Mouse (Mus musculus): ENCODE data around the gene Srrm2.

Gene Srrm2

DNA sequence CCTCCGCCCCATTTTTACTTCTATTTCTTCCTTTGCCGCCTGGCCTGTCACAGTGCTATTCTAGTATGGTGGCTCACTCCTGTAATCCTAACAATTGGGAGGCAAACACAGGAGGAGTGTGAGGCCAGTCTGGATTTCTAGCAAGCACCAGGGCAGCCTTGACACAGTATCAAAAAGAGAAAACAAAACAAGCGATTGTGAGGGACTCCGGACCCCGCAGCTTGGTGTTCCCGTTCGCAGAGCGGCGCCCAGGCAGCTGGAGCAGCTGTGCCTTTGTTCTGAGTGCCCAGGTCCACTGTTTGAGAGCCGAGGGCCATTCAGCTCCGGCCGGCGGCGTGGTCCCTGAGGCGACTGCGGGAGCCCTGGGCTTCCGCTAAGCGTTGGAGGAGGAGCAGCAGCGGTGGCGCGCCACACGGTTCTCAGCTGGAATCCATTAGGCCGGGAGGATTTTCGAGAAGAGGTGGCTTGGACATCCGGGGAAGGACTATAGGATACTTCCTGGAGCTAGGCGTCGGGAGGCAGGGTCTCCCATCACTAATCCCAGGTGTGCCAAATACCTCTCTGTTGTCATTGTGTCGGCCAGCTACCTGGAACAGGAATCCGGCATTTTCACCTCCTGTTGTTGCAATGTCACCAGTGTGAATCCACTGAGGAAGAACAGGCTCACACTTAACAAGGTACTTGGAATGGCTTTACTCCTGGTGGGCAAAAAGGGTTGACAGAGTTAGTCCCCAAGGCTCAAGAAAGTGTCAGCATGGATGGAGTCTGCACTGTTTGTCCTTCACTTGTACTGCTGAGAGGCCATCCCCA lies at the start of gene Srrm2:
Gene Srrm2 (plus strand): TSS at position 264 of the 810 bp plus-strand sequence.
- no peak for DNase-seq

DNA sequence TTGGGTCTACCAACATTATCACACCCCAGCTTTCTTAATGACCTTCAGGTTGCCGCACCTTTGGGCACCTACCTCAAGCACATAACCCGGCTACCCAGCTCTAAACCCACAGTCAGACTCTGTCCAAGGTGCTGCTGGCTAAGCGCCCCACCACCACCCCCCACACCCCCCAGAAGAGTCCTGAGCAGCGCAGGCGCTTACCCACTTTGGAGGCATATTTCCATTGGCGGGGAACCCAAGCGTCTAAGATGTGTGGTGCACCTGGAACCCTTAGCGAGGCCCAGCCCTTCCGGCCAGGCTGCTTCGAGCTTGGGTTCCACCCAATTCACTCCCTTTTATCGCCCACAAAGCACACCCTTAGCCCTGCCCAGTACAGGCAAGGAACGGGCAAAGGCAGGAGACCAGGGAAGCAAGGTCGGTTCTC lies 49.7 kb upstream of the Srrm2 start, which contains the start of gene Paqr4:
Gene Paqr4 (minus strand): TSS at position 270 of the 424 bp plus-strand sequence.
- DNase-seq: peak; percentile 70

DNA sequence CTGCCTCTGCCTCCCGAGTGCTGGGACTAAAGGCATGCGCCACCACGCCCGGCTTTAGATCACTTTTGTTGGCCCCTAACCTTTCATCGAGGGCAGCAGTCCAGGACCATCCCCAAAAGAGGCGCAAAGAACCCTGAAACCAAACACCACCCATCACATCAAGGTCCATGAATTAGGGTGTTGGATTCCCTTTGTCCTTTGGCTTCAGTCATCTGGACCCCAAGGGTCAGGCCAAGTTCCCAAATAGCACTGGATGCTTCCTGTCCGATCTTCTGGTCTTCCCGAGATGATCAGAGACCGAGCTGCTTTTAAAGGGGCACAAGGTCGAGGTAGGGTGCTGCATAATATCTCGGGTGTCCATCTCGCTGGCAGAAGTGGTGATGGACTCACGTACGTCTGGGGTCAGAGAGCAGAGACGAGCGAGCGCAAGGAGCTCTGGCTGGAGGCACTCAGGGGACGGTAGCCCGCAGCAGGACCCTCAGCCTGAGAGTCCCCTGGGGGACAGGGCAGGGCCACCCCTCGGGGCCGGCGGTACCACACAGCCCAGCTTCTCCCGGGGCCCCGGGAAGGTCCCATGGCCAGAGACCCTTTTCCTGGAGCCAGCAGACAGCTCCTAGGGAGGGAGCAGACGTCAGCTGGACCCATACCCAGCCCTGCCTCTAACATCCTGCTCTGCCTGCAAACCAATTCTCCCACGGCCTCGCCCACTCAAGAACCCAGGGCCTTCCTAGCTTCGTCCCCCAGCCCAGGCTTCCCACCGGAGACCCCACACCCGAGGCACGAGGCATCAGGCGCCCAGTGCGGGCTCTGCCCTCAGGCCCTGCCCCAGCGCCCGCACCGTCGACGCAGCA lies 48.7 kb upstream of the Srrm2 start:
- DNase-seq: peak; percentile 59

DNA sequence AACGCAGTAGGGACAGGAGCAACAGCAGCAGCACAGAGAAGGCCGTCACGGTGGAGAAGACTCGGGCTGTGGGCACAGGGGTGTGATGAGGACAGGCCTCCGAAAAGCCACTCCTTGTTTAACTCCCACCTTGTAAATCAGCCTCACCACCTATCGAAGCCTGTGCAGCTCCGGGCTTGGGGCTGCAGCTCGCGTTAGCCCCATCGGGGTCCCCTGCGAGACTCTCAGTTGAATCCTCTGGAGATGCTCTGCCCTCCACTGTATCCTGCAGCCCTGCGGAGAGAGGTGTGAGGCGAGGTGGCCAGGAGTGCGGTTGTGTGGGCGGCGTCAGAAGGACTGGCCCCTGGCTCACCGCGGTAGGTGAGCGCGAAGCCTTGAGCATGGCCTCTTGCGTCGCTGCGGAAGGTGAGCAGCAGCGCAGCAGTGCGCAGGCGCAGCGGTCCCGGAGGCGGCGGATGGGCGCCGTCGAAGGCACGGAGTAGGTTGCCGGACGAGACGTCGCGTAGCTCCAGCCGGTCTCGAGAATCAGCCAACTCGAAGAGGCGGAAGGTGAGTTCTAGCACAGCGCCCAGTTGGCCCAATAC lies 48.0 kb upstream of the Srrm2 start:
- DNase-seq: no peak

DNA sequence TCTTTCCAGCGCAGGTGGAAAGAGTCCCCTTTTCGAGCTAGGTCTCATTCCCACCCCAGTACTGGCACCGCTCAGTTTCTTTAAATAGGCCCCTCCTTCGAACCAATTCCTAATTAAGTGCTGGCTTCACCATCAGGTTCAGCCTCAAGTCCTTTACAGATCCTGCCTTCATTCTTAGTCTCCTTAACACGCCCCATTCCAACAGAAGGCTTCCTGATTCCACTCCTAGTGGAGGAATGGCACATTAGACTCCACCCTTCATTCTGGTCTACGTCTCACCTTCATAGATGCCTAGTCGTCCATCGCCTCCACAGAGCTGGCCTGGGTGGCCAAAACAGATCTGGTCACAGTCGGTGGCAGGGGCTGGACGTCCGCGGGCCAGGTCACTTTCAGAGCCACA lies 47.4 kb upstream of the Srrm2 start:
- DNase-seq: no peak

DNA sequence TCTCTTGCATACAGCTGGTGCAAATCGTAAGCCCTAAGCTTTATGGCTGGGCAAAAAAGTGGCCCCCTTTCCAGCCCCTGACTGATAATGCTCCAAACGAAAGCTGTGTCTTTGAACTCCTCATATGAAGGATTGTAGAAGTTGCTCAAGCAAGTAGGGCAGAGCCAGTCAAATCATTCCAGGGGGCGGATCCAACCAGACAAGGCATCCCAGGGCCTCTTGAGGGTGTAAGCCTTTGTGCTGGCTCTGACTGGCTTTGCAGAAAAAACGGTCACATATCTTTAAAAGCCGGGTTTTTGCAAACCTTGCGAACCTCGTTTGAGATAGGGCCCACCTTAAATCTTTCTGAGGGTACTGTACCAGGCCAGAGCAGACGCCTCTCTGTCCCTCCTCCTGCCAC lies 46.3 kb upstream of the Srrm2 start:
- no peak for DNase-seq

DNA sequence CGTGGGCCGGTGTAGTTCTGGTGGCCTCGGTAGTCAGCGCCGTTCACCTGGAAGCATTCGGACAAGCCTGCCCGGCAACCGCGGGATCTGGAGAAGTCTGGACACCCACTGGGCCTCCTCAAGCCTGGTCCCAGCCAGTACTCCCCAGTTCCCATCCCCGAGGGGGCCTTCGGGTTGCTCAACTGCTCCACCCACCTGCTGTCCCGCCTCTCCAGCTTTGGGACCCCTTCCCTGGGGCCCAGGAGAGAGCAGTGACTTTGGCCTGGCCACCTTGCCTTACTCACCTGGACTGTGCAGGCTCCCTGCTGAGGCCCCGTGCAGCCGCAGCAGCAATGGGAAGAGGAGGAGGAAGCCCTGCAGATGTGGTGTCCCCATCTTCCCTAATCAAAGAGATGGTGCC lies 45.7 kb upstream of the Srrm2 start:
- no peak for DNase-seq

DNA sequence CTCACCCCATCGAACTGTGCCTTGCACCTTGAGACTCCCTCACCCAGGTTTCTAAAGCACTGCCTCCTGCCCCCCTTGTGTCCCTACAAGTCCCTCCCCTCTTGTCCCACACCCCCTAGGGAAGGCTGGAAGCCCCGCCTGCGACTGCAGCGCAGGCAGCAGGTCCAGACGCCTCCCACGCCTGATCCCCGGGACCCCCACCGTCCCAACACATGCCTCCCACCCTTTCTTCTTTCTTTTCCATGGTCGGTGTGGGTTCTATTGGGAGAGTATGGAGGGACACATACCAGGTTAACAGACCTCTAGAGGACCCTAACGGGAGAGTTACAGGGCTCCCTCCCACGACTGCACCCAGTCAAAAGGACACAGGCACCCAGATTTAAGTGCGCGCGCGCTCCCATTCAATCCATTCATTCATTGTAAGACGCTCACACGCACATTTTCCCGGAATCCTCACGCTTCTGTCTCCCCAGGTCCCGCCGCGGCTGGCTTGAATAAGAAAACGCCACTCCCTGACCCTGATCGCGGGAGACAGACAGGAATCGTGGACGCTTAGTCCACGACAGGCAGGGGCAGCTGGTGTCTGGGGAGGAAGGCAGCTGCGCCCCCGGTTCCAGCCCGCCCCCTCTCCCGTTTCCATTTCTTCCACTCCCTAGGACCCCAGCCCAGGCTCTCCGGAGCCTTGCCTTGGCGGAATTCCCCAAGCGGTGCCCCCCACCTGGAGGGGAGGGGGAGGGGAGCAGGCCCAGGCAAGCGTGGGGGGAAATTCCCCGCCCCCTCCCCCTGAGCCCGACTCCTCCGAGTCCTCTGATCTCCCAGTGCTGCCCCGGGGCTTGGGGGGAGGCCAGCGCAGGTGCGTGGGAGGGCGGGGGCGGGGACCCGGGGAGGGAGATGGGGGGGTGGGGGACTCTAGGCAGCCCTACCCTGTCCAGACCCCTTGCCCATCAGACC lies 44.8 kb upstream of the Srrm2 start, which contains the start of gene Kremen2:
Gene Kremen2 (minus strand): TSS at position 533 of the 951 bp plus-strand sequence.
- no peak for DNase-seq

DNA sequence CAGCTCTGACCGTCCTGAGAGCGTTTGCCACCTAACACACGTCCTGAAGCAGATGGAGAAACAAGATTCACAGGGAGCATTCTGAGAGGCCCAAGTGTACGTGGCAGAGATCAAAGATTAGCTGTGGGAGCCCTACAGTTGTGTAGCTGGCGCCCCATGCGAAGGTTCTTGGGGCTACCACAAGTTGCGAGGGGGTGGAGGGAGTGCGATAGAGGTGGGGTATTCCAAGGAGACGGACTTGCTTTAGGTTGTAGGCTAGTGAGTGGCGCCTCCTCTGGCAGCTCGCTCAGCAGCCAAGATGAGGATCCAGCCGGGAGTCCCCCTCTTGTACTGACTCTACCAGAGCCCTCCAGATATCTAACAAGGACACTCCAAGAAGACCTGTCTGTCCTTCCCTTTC lies 44.0 kb upstream of the Srrm2 start:
- no peak for DNase-seq

DNA sequence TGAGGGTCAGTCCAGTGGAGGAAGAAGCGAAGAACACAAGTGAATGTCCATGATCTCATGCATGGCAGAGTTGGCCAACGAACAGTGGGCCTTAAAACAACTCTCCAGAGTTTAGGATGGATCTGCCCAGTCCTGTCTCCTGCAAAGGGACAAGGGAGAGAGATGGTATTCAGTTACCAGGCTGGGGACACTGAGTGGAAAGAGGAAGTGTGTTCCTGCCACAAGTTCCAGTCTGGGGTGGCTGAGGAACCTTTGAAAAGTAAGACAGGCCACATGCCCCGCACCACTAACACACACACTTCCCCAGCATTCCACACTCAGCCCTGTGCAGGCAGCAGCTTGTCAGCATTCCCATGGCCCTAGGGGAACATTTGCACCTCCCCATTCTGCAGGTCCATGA lies 43.6 kb upstream of the Srrm2 start:
- no peak for DNase-seq

DNA sequence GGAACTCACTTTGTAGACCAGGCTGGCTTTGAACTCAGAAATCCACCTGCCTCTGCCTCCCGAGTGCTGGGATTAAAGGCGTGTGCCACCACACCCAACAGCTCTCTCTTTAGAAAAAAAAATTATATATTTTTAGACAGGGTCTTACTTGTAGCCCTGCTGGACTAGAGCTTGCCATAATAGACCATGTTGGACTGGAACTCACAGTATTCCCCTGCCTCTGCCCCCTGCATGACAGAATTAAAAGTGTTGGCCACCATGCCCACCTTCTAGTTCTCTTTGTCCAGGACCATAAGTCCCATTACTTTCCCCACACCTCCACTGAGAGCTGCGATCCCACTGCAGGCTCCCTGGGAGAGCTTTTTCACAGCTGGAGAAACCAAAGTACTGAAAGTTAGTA lies 42.9 kb upstream of the Srrm2 start:
- no peak for DNase-seq

DNA sequence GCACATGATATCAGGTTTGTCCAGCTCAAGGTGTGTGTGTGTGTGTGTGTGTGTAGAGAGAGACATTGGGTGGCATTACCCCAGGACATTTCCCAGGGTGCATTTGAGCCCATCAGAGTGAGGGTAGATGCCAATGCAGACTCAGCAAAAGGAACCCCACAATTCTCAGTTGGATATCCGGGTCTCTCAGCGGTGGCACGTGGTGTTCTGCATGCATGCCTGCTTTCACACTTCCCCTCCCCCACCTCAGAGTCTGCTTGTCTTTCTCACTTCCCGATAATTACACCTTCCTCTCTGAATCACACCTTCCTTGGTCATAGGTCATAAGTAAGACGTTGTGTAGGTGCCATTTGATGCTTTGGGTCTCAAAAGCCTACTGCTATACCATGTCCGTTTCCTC lies 42.3 kb upstream of the Srrm2 start:
- no peak for DNase-seq

DNA sequence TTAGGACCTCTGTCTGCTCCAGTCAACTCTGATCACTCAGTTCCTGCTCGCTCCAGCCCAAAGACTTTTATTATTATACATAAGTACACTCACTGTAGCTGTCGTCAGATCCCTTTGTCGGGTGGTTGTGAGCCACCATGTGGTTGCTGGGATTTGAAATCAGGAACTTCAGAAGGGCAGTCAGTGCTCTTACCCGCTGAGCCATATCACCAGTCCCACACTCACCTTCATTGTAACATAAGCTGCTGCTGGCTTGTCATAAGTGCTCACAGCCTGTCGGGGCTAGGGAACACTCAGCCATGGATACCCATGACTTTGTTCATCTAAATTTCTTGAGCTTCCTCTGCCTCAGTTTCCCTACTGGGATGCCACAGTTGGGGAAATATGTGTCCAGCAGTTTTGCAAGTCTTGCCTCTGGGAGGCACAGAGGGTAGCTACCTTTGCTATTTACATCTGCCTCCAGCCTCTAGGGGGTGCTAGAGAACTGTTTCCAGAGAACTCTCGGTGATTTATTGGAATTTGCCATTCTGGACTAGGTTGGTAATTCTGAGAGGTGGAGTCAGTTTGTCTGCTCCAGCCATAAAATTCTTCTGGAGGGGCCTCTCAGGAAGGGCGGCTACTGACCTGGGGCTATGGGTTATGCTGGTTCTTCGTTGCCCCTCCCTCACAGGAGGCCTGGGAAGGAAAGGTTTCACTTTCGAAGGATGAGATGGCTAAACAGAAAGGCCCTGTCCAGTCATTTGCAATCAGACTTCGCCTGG lies 41.5 kb upstream of the Srrm2 start:
- peak; percentile 89 for DNase-seq

DNA sequence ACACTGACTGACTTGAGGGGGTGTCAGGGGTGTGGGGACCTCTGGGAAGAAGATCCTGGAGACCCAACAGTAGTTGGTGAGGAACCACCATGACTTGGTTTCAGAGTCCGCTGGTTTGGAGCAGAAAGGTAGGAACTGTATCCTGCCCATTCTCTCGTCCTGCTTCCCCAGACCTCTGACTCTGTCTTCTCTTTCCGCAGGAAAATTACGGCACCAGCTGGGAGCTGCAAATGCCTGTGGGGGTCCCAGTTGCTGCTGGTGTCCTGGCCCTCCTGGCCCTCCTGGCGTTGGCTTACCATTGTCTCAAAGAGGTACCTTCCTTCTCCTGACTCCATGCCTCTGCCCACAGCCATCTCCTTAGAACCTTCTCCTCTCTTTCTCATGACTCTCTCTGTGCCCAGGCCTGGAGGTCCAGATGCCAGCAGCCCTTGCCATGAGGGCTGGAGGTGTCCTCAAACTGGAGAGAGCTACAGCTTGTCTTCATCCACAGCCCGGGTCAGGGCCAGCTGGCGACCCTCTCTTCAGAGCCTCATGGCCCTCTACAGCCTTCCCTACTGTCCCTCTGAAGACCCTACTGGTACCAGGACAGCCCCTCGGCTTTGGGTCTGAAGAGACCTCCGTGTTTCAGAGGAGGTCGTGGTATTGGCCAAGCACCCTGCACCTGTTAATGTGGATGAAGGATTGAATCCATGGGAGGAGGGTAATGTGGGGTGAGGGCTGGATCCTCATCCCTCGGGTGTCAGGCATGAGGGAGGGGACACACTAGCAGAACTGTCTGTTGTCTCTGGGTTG lies 40.7 kb upstream of the Srrm2 start:
- no peak for DNase-seq

DNA sequence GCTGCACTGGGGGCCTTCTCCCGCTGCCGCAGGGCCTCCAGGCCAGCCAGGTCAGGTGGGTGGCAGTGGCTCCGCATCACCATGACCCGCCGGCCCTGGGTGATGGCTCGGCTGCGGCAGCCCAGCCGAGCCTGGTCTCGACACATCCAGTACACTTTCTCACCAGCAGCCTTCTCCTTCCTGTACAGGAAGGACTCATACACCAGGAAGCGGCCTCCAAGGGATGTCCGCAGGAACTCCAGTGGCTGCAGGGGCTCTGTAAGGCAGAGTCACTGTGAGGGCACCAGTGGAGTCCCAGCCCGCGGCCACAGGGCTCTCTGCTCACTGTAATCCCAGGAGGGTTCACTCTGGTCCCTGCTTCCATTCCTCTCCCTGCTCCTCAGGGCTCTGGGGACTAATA lies 34.6 kb upstream of the Srrm2 start:
- no peak for DNase-seq

DNA sequence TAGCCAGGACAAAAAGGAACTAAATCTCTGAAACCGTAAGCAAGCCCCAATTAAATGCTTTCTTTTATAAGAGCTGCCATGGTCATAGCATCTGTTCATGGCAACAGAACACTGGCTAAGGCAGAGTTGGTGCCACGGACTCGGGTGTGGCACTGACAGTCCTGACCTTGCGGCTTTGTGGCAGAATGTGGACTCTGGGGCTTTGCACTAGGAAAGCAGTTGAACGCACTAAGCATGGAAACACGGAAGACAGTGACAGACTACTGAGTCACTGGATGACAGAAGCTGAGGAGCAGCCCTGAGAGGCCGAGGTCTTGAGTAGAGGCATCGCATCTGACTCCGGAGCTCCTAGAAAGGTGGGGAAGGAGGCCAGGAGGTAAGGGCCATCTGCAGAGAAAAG lies 32.8 kb upstream of the Srrm2 start:
- no peak for DNase-seq

DNA sequence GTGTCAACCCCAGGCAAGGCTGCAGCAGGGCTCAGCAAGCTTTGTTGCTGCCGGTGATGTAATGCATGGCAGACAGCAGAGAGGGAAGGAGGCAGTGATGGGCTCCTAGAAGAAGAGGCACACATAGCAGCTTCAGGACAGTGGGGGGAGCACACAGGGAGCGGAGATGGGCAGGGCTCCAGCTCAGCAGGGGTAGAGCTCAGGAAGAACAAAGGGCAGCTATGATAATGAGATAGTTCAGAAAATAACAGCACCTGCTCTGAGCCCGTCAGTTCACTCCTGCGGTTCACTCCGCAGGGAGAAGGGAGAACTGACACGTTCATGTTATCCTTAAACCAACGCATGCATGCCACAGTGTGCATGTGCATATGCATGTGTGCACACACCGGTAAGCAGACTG lies 31.5 kb upstream of the Srrm2 start:
- DNase-seq: no peak

DNA sequence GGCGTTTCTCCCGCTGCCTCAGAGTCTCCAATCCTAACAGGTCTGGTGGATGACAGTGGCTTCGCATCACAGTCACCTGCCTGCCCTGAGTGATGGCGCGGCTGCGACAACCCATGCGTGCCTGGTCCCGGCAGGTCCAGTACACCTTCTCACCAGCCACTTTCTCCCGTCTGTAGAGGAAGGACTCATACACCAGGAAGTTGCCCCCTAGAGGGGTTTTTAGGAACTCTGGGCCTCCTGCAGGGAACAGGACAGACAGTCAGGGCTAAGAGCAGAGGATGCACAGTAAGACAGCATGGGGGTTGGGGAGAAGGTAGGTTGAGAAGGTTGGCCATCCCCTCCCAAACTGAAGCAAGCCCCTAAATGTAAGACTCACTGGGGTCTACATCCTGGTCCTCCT lies 30.1 kb upstream of the Srrm2 start:
- no peak for DNase-seq

DNA sequence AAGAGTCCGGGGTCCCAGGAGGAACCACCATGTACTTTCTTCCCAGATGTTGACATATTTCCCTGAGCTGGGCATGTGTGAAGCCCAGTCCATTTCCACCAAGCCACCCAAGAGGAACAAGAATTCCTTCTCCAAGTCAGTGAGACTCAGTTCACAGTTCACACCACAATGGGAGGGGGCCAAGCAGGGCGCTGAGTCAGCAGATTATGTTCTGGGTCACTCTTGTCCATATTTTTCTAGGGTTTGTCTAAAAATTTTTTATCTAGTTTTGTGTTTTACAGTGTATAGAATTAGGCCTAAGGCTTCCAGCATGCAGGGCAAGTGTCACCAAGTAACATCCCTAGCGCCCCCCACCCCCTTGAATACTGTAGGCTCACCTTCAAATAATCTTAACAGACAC lies 29.2 kb upstream of the Srrm2 start:
- DNase-seq: no peak

DNA sequence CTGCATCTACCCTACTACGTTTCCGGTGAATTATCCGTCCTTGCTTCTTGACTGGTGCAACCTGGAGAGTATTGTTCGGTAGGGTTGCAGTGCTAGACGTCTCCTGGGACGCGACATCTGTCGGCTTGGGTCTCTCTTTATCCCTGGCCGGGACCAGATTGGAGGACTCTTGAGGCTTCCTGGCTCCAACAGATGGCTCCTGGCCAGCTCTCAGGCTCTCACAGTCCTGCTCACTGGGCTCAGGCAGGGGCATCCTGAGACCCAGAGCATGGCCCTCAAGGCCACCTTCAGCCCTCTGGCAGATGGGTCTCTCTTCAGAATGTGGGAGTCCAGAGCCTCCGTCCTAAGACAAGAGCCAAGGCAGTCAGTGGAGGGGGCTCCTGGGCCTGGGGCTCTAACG lies 27.4 kb upstream of the Srrm2 start:
- no peak for DNase-seq

DNA sequence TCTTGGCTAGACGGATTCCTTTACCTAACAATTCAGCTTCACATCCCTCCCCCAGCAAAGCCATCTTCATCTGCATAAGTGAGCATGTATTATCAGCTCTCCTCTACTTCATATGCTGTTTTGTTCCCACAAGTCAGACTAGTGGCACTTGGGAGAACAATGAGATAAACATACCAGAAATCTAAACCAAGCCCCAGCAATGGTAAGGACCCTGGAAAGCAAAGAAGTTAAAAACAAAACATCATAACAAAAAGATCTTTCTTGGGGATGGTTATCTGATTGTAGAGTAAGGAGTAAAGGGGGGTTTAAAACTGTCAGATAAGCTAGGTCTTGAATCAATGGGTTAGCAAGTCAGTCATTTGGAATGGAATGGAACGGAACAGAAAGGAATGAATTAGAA lies 19.8 kb upstream of the Srrm2 start:
- DNase-seq: no peak
